Mouse (Mus musculus) midbrain, embryonic 10.5 days (tissue): ENCODE results near the gene Zdhhc18. TPM values are rescaled to one million over a fixed set of nuclear protein-coding genes. Genes with fewer than 3 reads are reported as not detected.

Experiments used
- DNase-seq: peaks from one replicate; pipeline ENCODE4 v3.0.0-alpha.2; 2017; ENCODE audit warnings: low spot score
- H3K27ac ChIP-seq: fragments of 300-500 bp; sonication (generic); replicated peaks from 2 replicates; pipeline ENCODE4 v1.5.1; 2016; ENCODE audit warnings: mild to moderate bottlenecking
- H3K27me3 ChIP-seq: fragments of 300-500 bp; sonication (generic); 2 replicates; pipeline ENCODE4 v1.6.1; 2016; ENCODE audit warnings: low read depth, mild to moderate bottlenecking; ENCODE audit not compliant: poor library complexity, severe bottlenecking
- H3K36me3 ChIP-seq: fragments of 300-500 bp; sonication (generic); 2 replicates; pipeline ENCODE4 v1.6.1; 2016; ENCODE audit warnings: mild to moderate bottlenecking, moderate library complexity
- H3K4me1 ChIP-seq: fragments of 300-500 bp; sonication (generic); 2 replicates; pipeline ENCODE4 v1.6.1; 2016
- H3K4me3 ChIP-seq: fragments of 300-500 bp; sonication (generic); 2 replicates; pipeline ENCODE4 v1.5.1; 2016; ENCODE audit warnings: mild to moderate bottlenecking, moderate library complexity
- H3K9me3 ChIP-seq: fragments of 300-500 bp; sonication (generic); replicated peaks from 2 replicates; pipeline ENCODE4 v1.6.1; 2016; ENCODE audit warnings: mild to moderate bottlenecking
- WGBS: fragments of 180-500 bp; shearing (Covaris S2); methylation state at CpG from one replicate; pipeline ENCODE4 v1.1.7; 2016; 5-methylcytosine and 5-hydroxymethylcytosine counted together
- polyA plus RNA-seq: library from polyadenylated mRNA; unstranded; fragments of >200 nt; fragmentation: Nextera tagmentation; extraction: Ambion mirVana; gene quantifications from 2 replicates; pipeline ENCODE4 v1.2.1, GENCODE M21; 2016

Zdhhc18 gene
- polyA plus RNA-seq, 1 experiment from 2014 or later = 3.0 TPM

GRCm38 (mm10) chr4:133673666-133674330, 23.8 kb upstream of the Zdhhc18 start:
- Histone ChIP-seq H3K27ac (peak overlapping the region; percentile 92), H3K9me3 (no peaks in the 10 kb centered on the region), H3K4me3 (peak overlapping the region; percentile 64), H3K4me1 (peaks cover 78% of the 10 kb centered on the region), H3K36me3 (peaks cover 7% of the 10 kb centered on the region), H3K27me3 (no peaks in the 10 kb centered on the region)
- 58% methylated on average over 10 of the region's 10 CpGs for WGBS
- no peak for DNase-seq

- Histone ChIP-seq H3K4me1 (peaks cover 75% of the 10 kb centered on the region), H3K27ac (peak overlapping the region; percentile 92), H3K36me3 (peaks cover 5% of the 10 kb centered on the region), H3K9me3 (no peaks in the 10 kb centered on the region), H3K27me3 (no peaks in the 10 kb centered on the region), H3K4me3 (peak overlapping the region; percentile 64)
- no peak for DNase-seq
- WGBS = 7% methylated on average over 24 of the region's 24 CpGs
Measured at GRCm38 (mm10) chr4:133672845-133673647, 23.1 kb upstream of the Zdhhc18 start.

- peak within 1 kb of the TSS; percentile 92 for H3K27ac ChIP-seq
- peaks cover 9% of the 10 kb centered on the region for H3K36me3 ChIP-seq
- H3K27me3 ChIP-seq = no peaks in the 10 kb centered on the region
- H3K9me3 ChIP-seq = no peaks in the 10 kb centered on the region
- H3K4me3 ChIP-seq = peak within 1 kb of the TSS; percentile 64
- H3K4me1 ChIP-seq = peaks cover 68% of the 10 kb centered on the region
- under 1% methylated on average over 72 of the region's 76 CpGs for WGBS
- peak; percentile 94 for DNase-seq
Measured at GRCm38 (mm10) chr4:133671881-133672844, 22.2 kb upstream of the Zdhhc18 start, which contains the start of gene Pigv. Gene Pigv (minus strand): TSS chr4:133672647.

GRCm38 (mm10) chr4:133671184-133671880, 21.4 kb upstream of the Zdhhc18 start:
- WGBS = 4% methylated on average over 13 of the region's 13 CpGs
- peaks cover 60% of the 10 kb centered on the region for H3K4me1 ChIP-seq

GRCm38 (mm10) chr4:133669652-133670210, 19.8 kb upstream of the Zdhhc18 start:
- no peak overlapping the region for H3K27ac ChIP-seq
- no peak for DNase-seq
- no peaks in the 10 kb centered on the region for H3K9me3 ChIP-seq
- H3K27me3 ChIP-seq = no peaks in the 10 kb centered on the region
- H3K4me1 ChIP-seq = peaks cover 56% of the 10 kb centered on the region
- WGBS = 70% methylated on average over 6 of the region's 6 CpGs
- peaks cover 26% of the 10 kb centered on the region for H3K36me3 ChIP-seq
- H3K4me3 ChIP-seq = no peak overlapping the region

More at GRCm38 (mm10) chr4:133671184-133671880, 21.4 kb upstream of the Zdhhc18 start:
- H3K9me3 ChIP-seq = no peaks in the 10 kb centered on the region
- H3K36me3 ChIP-seq = peaks cover 15% of the 10 kb centered on the region
- H3K27ac ChIP-seq = peak overlapping the region; percentile 92
- peak; percentile 84 for DNase-seq
- H3K27me3 ChIP-seq = no peaks in the 10 kb centered on the region
- H3K4me3 ChIP-seq = peak overlapping the region; percentile 64

GRCm38 (mm10) chr4:133668537-133668936, 18.6 kb upstream of the Zdhhc18 start:
- H3K4me3 ChIP-seq = no peak overlapping the region
- peaks cover 33% of the 10 kb centered on the region for H3K36me3 ChIP-seq
- H3K4me1 ChIP-seq = peaks cover 46% of the 10 kb centered on the region
- no peaks in the 10 kb centered on the region for H3K27me3 ChIP-seq
- H3K9me3 ChIP-seq = no peaks in the 10 kb centered on the region
- no peak for DNase-seq
- no peak overlapping the region for H3K27ac ChIP-seq
- WGBS = 84% methylated on average over 3 of the region's 3 CpGs

GRCm38 (mm10) chr4:133666199-133666598, 16.2 kb upstream of the Zdhhc18 start:
- no peak for DNase-seq
- H3K4me1 ChIP-seq = peaks cover 26% of the 10 kb centered on the region
- WGBS = 90% methylated on average over 6 of the region's 6 CpGs
- peaks cover 42% of the 10 kb centered on the region for H3K36me3 ChIP-seq
- no peak overlapping the region for H3K27ac ChIP-seq
- no peak overlapping the region for H3K4me3 ChIP-seq
- no peaks in the 10 kb centered on the region for H3K9me3 ChIP-seq
- H3K27me3 ChIP-seq = no peaks in the 10 kb centered on the region

- 56% methylated on average over 11 of the region's 11 CpGs for WGBS
- H3K4me3 ChIP-seq = no peak overlapping the region
- peaks cover 25% of the 10 kb centered on the region for H3K4me1 ChIP-seq
- DNase-seq = no peak
- H3K27me3 ChIP-seq = no peaks in the 10 kb centered on the region
- peaks cover 49% of the 10 kb centered on the region for H3K36me3 ChIP-seq
- peak overlapping the region; percentile 43; the same call in 1 of the 2 replicates for H3K27ac ChIP-seq
- H3K9me3 ChIP-seq = no peaks in the 10 kb centered on the region
Measured at GRCm38 (mm10) chr4:133665118-133665517, 15.2 kb upstream of the Zdhhc18 start.

- H3K4me3 ChIP-seq = no peak overlapping the region
- peaks cover 38% of the 10 kb centered on the region for H3K4me1 ChIP-seq
- H3K36me3 ChIP-seq = peaks cover 42% of the 10 kb centered on the region
- no peaks in the 10 kb centered on the region for H3K9me3 ChIP-seq
- no peak overlapping the region for H3K27ac ChIP-seq
- 88% methylated on average over 8 of the region's 8 CpGs for WGBS
- no peak for DNase-seq
- H3K27me3 ChIP-seq = no peaks in the 10 kb centered on the region
Measured at GRCm38 (mm10) chr4:133662945-133663344, 13.0 kb upstream of the Zdhhc18 start.

GRCm38 (mm10) chr4:133662421-133662820, 12.5 kb upstream of the Zdhhc18 start:
- peaks cover 38% of the 10 kb centered on the region for H3K4me1 ChIP-seq
- H3K36me3 ChIP-seq = peaks cover 39% of the 10 kb centered on the region
- no peaks in the 10 kb centered on the region for H3K9me3 ChIP-seq
- H3K4me3 ChIP-seq = no peak overlapping the region
- no peak for DNase-seq
- no peaks in the 10 kb centered on the region for H3K27me3 ChIP-seq
- H3K27ac ChIP-seq = no peak overlapping the region
- WGBS = 95% methylated on average over 8 of the region's 8 CpGs

- H3K27me3 ChIP-seq = no peaks in the 10 kb centered on the region
- 23% methylated on average over 10 of the region's 10 CpGs for WGBS
- peaks cover 30% of the 10 kb centered on the region for H3K36me3 ChIP-seq
- H3K4me1 ChIP-seq = peaks cover 41% of the 10 kb centered on the region
- no peak for DNase-seq
- H3K9me3 ChIP-seq = no peaks in the 10 kb centered on the region
- H3K27ac ChIP-seq = peak overlapping the region; percentile 58
- peak overlapping the region; percentile 3; the same call in 1 of the 2 replicates for H3K4me3 ChIP-seq
Measured at GRCm38 (mm10) chr4:133660193-133661155, 10.5 kb upstream of the Zdhhc18 start.
